Mouse (Mus musculus) adrenal gland, postnatal 25 days (tissue): ENCODE data around the gene BC067074. TPM values are rescaled to one million over a fixed set of nuclear protein-coding genes. Genes with fewer than 3 reads are reported as not detected.
"Not testable (repeated sequence)": the region's sequence is repeated elsewhere in the genome, so short reads cannot be mapped to it uniquely, and the experiment has no call there.

Experiments used
- DNase-seq: peaks from one replicate; pipeline ENCODE4 v3.0.0; 2021; ENCODE audit warnings: mixed read lengths
- total RNA-seq: library from RNA; stranded (reverse); gene quantifications from 2 replicates; pipeline ENCODE4 v1.2.3, GENCODE M21; 2021

The BC067074 gene
- total RNA-seq, 1 experiment from 2014 or later: 0.85 TPM

DNA sequence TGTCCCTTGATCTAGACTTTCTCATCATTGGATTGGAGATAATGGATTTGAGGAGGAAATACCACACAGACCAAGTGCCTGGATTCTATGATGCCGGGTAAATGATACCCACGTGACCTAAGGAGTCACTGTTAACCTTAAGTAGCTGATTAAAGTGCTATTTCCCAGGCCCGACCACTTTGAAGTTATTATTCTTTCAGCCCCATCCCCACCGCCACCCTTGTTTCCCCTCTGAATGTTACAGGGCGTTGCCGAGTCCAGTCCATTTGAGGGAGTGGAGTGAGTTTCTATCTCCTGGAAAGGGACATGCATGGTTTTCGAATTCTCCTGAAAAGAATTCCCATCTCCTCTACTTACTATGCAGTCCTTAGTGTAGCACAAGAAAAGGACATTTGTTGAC lies 84.7 kb downstream of the BC067074 start:
- DNase-seq: no peak

DNA sequence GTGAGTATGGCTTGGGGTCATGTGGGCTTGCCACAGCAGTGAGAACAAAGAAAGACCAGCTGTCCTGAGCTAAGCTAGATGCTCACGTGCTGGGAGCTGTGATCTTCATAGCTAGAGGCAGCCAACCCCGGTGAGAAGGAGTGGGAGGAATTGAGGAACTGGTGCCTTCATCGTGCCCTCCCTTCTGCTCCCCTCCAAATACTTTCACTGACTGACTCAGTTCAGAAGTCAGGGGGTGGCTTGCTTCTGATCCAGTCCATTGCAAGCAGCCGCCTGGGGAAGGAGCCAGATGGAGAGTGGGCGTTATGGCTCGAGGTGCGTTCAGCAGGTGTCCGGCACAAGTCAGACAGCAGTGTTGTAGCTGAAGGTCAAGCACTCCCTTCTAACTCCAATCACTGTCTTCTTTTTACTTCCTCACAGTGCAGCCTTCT lies 86.0 kb downstream of the BC067074 start:
- no peak for DNase-seq

DNA sequence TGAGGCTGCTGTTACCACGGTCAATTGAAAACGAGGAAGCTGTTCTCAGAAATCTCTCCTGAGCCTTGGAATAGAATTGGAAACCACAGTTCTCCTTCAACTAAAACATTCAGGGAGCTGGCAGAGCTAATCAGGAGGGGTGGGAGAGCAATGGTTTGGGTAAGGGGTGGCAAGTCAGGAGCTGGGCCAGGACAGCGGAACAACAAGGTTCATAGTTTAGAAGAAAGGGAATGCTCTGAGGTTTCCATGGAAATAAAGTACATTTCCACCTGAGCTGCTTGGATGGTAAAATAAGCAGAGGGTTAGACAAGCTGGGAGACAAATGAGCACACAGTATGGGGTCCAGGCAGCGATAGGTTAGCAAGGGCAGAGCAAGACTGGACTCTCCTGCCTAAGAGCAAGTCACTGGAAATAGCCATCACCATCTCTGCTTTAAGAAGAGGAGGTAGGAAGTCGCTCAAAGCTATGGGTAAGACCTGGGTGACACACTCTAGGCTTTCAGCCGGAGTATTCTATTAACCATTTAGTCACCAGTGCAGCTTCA lies 86.9 kb downstream of the BC067074 start:
- DNase-seq: no peak

DNA sequence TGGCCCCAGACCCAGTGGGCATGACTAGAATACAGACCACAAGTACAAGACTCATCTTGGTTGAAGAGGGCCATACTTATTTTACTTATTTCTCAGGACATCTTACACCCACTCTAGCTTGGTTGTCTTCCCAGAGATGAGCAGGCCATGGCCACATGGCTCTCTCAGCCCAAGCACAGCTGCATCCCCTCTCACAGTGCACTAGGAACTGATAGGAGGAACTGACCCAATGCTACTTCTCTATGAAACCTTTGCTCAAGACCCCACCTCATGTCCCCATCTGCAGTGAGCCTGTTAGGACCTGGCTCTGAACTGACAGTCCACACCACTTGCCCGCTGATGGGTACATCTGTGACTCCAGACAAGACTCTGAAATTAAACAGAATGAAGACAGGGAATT lies 88.8 kb downstream of the BC067074 start:
- DNase-seq: no peak

DNA sequence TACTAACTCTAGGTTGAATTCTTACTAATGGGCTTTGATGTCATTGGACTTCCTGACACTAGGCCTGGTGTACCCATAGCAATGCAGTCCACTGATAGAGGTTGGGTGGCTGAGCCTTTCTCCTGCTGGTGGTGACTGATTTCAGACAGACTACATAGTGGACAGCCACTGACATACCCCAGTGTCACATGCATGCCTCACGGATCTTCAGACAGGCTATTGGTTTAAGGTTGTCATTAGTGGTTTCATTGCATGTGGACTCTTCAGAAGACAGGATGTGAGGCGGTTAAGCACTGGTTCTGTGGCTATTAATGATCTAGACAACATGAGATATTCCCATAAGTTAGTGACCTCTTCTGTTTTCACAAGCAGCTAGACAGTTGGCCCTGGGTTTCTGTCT lies 89.2 kb downstream of the BC067074 start:
- DNase-seq: no peak

DNA sequence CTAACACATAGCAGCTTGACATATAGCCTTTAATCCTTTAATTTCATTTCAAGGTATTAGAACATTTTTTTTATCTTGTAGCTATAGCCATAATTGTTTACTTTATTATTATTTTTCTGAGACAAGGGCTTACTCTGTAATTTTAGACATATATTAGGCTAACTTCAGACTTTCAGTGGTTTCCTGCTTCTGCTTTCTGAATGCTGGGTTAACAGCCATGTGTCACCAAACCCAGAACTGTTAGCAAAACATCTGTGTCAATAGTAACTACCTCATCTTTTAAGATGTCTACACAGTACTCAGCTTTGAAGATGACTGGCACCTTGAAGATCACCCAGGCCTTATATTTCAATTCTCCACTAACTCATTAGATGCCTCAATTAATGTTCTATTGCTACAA lies 89.8 kb downstream of the BC067074 start:
- DNase-seq: not testable (repeated sequence)

DNA sequence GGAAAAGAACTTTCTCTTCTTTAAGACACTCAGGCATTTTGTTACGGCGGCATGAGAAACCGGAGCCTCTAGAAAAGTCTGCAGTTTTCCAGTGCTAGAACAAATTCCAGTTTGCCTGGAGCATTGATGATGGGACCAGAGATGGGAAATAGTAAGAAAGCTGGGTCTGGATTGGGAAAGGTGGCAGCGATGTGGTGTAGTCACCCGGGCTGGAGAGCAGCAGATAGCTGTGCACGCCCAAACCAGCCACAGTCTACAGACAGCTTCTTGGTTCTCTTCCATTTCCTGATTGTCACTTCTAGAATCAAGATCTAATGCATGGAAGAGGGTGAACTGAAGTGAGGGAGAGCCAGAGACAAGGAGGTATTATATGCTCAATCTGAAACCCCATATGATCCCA lies 100.4 kb downstream of the BC067074 start:
- no peak for DNase-seq

DNA sequence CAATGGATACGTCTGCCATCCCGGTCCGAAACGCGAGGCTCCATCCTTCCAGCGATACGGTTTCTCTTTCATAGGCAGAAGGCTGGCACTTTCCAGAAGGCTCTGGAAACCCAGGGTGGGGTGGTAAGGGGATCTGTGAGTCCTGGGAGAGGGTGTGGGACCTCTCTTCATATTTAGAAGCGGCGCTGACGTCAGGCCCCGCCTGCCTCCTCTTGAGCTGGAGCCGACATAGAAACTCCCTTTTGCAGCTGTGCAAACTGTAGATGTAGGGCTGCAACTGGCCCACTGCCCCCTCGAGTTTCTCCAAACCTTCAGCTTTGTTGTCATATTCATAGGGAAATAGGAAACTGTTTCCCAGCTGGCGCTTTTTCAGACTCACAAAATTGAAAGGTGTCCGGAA lies 101.6 kb downstream of the BC067074 start:
- DNase-seq: no peak

DNA sequence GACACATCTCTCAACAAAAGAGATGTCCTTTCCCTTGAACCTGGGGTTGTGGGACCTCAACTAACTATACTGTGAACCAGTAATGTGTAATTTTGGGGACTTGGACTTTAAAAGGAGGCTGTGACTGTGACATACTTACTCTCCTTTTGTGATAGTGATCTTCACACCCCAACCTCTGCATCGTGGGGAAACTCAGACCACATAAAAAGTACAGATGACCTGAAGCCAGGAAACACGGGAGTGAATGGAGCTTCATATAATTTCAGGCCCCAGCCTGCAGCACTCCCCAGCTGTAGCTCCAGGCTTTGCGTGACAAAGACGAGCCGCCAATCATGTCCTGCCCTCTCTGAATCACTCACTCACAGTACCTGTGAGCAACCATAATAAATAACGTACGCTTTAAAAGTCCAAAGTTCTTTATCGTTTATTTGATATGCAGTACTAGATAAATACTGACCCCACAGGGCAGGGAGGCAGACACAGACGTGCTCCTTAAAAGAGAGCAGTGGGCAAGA lies 104.1 kb downstream of the BC067074 start:
- DNase-seq: no peak

DNA sequence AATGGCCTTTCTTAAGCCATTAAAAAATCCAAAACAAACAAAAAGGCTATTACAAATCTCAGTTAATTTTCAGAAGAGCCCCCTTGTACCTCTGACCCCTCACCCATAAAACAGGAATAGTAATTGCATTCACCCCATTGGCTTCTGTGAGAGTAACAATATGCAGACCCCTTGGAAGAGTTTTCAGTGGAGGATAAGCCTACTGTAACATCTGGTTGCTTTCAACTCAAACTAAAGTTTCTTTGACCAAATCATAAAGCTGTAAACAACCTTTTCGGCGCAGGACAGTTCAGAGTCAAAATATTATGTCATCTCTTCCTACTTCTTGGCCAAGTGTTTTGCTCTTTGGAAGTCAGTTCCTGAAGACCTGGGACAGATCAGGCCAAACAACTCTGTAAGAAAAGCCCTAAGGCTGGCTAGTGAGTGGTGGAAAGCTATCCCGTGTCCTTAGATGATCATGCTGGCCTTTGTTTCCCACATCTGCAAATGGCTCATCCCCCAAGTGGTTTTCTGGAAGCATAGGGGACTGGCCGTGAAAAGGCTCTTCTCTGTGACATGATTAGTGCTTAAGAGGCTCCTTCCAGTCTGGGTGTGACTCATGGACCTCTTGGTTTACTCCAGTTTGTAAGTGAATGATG lies 108.5 kb downstream of the BC067074 start:
- DNase-seq: no peak

DNA sequence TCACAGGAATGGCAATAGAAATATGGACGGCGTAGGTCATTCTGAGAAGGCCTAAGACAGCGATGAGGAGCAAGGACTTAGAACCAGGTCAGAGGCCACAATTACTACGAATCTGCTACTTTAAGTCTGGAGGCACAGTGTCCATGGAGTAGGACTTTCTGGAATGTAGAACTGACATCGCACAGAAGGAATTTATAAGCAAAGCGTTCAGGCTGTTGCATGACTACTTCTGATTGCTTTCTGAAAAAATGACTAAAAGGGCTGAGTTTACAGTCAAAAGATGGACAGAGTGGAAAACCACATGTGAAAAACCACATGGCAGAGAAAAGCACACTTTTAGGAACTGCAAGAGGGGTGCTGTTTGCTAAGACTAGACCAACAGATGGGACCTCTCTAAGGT lies 110.7 kb downstream of the BC067074 start:
- no peak for DNase-seq

DNA sequence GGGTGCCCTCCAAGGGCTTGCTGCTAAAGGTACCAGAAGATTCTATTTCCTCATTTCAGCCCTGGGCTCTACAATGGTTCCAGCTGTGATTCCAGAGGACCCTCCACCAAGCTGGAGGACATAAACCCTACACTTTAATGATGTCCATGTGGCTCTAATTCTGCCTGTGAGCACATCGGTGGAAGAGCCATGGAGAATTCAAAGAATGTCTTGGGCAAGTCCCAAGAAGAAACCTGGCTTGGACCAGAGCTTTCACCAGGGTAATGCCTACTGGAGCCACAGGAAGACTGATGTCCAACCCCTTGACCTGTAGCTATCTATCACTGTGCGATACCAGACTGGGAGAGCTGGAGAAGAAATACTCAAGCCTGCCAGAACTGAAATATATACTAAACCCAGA lies 111.2 kb downstream of the BC067074 start:
- no peak for DNase-seq

DNA sequence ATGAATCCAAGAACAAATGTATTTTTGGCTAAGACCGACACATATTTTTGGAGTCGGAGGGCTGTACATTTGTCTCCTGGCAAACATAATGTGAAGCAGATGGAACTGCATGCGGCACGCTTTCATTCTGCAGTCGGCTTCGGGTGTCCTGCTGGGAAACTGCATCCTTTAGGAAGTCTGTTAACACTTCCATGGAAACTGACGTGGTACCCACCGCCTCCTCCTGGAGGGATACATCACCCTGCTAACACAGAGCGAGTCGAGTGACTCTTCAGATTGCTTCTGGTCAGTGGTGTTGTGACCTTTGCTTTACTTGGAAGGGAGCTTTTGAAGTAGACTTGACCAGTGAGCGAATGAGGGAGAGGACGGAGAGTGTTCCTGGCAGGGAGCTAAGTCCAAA lies 117.0 kb downstream of the BC067074 start:
- DNase-seq: no peak

DNA sequence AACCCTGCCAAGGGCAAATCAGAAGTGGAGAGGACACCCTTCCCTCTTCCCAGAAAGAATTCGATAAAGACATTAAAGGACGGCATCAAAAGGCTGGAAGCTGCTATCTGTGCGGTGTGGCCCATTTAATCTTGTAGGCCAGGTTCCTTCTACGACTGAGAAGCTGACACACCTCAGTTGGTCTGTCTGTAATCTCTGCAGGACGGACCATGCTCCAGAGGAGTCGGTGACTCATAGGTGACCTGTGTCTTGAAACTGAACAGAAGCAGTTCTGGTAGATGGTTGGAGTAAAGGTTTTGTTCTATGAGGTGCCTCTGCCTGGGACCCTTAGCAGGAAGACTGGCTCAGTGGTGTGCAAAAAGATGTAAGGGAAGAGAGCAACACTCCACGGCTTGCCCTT lies 122.6 kb downstream of the BC067074 start:
- DNase-seq: no peak

DNA sequence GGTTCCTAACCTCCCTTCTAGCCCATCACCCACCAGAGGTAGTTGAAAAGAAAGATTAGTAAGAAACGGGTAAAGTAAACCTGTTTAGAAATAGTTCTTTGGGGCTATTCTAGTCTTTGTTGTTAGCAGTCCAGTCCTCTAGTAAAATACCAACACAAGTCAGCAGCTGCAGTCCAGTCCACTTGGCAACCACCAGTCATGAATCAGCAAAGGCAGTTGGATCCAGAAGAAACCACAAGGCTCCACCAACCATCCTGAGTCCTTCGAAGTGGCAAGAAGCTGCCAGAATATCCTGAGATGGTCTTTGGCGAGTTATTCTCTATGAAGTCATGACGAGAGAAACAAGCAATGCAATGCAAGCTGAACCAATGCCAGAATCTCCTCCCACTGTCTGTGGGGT lies 124.0 kb downstream of the BC067074 start:
- DNase-seq: no peak

DNA sequence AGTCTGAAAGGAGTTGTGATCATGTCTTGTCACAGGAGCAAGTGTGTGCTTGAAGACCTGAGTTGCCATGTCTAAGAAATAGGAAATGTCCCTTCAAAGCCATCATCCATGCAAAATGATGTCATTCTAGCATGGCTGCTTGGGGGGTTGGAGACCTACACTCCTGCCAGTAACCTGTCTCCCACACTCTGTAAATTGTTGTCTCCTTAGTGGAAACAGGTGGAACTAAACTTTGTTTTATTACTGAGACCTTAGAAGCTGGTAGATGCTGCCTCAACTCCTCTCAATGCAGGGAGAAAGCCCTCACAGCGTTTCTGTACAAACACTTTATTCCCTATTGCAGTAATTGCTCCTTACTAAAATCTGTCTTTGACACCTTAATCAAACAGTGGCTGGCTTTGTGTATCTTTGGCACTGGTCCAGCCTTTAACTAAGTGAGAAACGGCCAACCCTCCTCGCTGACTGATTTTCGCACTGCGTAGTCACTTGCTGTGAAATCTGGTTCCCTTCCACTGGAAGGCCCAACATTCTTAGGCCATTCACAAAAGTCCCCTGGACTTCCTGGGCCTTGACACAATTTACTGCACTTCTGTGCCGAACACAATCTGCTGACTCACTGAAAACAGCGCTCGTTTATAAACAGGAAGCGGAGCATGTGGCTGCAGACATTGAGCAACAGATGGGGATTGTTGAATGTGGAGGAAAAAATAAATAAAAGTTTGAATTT lies 125.0 kb downstream of the BC067074 start:
- no peak for DNase-seq

DNA sequence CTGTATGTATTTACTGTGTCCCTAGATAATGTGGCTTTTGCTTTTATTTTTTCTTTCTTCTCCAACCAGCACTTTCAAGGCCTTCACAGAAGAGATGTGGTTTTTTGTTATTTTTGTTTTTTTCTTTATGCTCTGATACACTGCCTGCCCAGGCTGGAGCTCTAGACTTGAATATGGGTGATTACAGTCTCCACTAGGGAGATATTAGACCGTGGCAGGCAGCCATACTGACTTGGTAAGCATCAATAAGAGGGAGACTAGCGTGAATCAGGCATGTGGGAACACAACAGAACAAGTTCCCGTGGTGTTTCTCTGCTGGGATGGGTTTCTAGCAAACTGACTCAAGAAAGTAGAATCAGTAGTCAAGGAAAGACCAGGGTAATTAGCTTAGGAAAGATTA lies 125.7 kb downstream of the BC067074 start:
- DNase-seq: no peak

DNA sequence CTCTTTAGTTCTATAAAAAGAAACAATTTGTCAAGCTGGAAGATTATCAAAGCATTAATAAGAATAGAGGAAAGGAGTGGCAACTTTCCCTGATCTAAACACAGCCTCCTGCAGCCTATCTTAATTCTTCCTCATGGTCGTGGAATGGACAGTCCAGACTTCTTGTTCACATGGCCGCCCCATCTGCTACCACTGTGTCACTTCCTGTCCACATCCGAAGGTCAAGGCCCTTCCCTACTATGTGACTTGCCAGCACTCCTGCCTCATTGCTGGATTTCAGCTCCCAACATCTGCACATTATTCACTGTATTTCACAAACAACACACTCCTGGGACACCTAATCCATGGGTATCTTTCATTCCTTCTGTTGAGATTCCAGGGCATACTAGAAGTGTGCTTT lies 128.5 kb downstream of the BC067074 start:
- no peak for DNase-seq

DNA sequence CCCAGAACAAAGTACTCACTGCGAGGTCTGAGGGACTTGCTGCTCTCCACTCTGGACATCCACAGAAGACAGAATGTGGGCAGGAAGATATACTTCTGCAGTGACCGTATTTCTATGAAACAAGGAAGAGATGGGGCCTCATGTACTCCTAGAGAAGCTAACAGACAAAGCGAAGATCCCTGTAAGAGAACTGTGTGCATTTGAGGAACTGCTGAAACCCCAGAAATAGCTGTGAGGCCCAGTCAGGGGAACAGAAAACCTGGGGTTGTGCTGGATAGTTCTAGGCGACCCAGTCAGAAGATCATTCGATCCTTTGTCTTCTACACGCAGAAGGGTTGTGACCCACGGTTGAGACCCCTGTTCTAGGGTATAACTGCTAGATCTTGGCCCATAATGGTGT lies 130.9 kb downstream of the BC067074 start:
- no peak for DNase-seq

DNA sequence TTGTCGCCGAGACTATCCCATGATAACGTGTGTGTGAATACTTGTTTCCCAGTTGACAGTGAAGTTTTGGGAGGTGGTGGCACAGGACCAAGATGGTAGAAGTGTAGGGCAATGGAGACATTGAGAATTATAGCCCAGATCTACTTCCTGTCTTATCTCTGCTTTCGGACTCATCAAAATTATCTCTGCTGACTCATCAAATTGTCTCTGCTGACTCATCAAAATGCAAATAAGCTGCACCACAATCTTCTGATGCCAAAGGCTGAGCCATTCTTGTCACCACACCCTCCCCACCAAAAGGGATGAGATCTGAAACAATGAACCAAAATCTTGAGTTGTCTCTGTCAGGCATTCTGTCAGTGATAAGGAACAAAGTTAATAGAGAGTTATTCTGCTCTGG lies 132.9 kb downstream of the BC067074 start:
- no peak for DNase-seq
